Mouse (Mus musculus) liver, embryonic 13.5 days (tissue): ENCODE results near the gene Grk5. TPM values are rescaled to one million over a fixed set of nuclear protein-coding genes. Genes with fewer than 3 reads are reported as not detected.
A peak's percentile ranks its signal among the peaks of the same experiment; 100 is the strongest.

ENCODE experiments used
- ATAC-seq: fragments of 200-750 bp; cut with Nextera tagmentation; 2 replicates; pipeline ENCODE4 v1.8.0; 2017; ENCODE audit warnings: low read depth, mild to moderate bottlenecking, moderate number of reproducible peaks, moderate library complexity
- DNase-seq: peaks from one replicate; pipeline ENCODE4 v3.0.0; 2022
- H3K27ac ChIP-seq: fragments of 300-500 bp; sonication (generic); 2 replicates; pipeline ENCODE4 v1.5.1; 2015; ENCODE audit warnings: moderate library complexity, mild to moderate bottlenecking, inconsistent platforms
- H3K27me3 ChIP-seq: fragments of 300-500 bp; sonication (generic); 2 replicates; pipeline ENCODE4 v1.6.1; 2015; ENCODE audit warnings: mild to moderate bottlenecking, inconsistent platforms
- H3K36me3 ChIP-seq: fragments of 300-500 bp; sonication (generic); 2 replicates; pipeline ENCODE4 v1.6.1; 2015; ENCODE audit warnings: mild to moderate bottlenecking, inconsistent platforms
- H3K4me1 ChIP-seq: fragments of 300-500 bp; sonication (generic); replicated peaks from 2 replicates; pipeline ENCODE4 v1.6.1; 2015; ENCODE audit warnings: inconsistent platforms
- H3K4me2 ChIP-seq: fragments of 300-500 bp; sonication (generic); 2 replicates; pipeline ENCODE4 v1.6.1; 2015; ENCODE audit warnings: inconsistent platforms, mild to moderate bottlenecking, moderate library complexity
- H3K4me3 ChIP-seq: fragments of 300-500 bp; sonication (generic); replicated peaks from 2 replicates; pipeline ENCODE4 v1.5.1; 2015; ENCODE audit warnings: mild to moderate bottlenecking, inconsistent platforms
- H3K9ac ChIP-seq: fragments of 300-500 bp; sonication (generic); 2 replicates; pipeline ENCODE4 v1.6.1; 2015; ENCODE audit warnings: mild to moderate bottlenecking, inconsistent platforms
- H3K9me3 ChIP-seq: fragments of 300-500 bp; sonication (generic); replicated peaks from 2 replicates; pipeline ENCODE4 v1.6.1; 2016; ENCODE audit warnings: inconsistent platforms
- WGBS: fragments of 180-500 bp; shearing (Covaris S2); methylation state at CpG from one replicate; pipeline ENCODE4 v1.1.7; 2015; ENCODE audit not compliant: insufficient replicate concordance; 5-methylcytosine and 5-hydroxymethylcytosine counted together
- polyA plus RNA-seq: library from polyadenylated mRNA; unstranded; fragments of >200 nt; fragmentation: Nextera tagmentation; extraction: Ambion mirVana; gene quantifications from 2 replicates; pipeline ENCODE4 v1.2.1, GENCODE M21; 2015

Grk5 gene
- polyA plus RNA-seq, 1 experiment from 2014 or later = 0.47 TPM

DNA sequence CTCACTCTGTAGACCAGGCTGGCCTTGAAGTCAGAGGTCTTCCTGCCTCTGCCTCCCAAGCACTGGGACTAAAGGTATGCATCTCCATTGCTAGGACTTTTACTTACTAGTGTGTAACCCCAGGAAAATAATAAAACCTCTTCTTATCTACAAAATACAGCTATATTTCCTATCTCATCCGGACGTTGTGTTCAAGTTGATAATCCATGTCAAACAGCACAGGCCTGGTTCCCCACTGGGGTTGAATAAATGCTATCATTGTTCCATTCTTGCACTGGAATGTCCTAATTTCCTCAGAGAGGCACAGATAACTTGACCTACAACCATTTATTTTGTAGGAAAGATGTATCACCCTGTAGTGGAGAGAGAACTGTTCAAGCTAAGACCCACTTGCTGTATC is 1.9 kb upstream of the Grk5 start:
- Histone ChIP-seq H3K27me3 (peaks cover 8% of the 10 kb centered on the region; the same call in 1 of the 2 replicates), H3K27ac (peak overlapping the region; percentile 96), H3K4me2 (peak overlapping the region; percentile 2), H3K4me3 (no peak overlapping the region), H3K36me3 (no peaks in the 10 kb centered on the region), H3K4me1 (peaks cover 52% of the 10 kb centered on the region), H3K9me3 (no peaks in the 10 kb centered on the region), H3K9ac (0 out of 2 replicates have a peak overlapping the region, but pooled peaks have one; percentile 2)
- peak; percentile 37 for DNase-seq
- ATAC-seq = peak; percentile 15
- WGBS = 25% methylated on average over 2 of the region's 2 CpGs

DNA sequence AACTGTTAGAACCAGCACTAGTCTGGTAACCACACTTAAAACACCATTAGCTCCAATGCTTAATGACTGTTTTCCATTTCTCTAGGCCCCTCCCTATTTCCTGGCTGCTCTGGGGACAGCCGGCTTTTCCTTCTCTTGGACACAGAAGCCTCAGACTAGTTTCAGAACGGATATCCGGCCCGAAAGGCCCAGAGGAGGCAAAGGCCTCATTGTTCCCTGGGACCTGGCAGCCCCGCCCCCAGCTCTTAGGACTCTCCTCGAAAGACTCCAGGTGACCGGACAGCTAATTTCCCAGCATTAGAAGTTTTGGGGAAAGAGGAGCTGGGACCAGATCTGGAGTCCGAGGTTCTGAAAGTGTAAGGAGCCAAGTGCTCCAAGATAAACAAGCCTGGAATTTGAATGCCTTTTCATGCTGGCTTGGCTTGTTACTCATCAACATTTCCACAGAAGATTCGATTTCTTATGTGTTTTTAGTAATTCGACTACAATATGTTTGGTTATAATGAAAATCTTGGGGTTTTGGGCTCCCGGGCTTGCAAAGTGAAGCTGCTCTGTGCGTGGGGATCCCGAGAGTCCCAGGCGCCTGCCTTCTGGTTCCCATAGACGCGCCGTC is 342 bp upstream of the Grk5 start:
- H3K4me2 ChIP-seq = peak overlapping the region; percentile 99
- H3K4me3 ChIP-seq = peak overlapping the region; percentile 89
- H3K4me1 ChIP-seq = peaks cover 52% of the 10 kb centered on the region
- H3K9me3 ChIP-seq = no peaks in the 10 kb centered on the region
- H3K27me3 ChIP-seq = peaks cover 8% of the 10 kb centered on the region; the same call in 1 of the 2 replicates
- ATAC-seq (peak; percentile 9), DNase-seq (peak; percentile 40)
- peak overlapping the region; percentile 96 for H3K27ac ChIP-seq
- peak overlapping the region; percentile 99 for H3K9ac ChIP-seq
- no peaks in the 10 kb centered on the region for H3K36me3 ChIP-seq
- 5% methylated on average over 17 of the region's 17 CpGs for WGBS

GRCm38 (mm10) chr19:60890391-60891122 is 1.0 kb downstream of the Grk5 start:
- peak overlapping the region; percentile 70 for H3K27ac ChIP-seq
- peaks cover 8% of the 10 kb centered on the region; the same call in 1 of the 2 replicates for H3K27me3 ChIP-seq
- peak overlapping the region; percentile 99 for H3K4me2 ChIP-seq
- WGBS = under 1% methylated on average over 41 of the region's 41 CpGs
- no peaks in the 10 kb centered on the region for H3K36me3 ChIP-seq
- ATAC-seq = peak; percentile 27
- DNase-seq = peak; percentile 29
- peak overlapping the region; percentile 99 for H3K9ac ChIP-seq
- H3K4me3 ChIP-seq = peak overlapping the region; percentile 89
- H3K9me3 ChIP-seq = no peaks in the 10 kb centered on the region
- H3K4me1 ChIP-seq = peaks cover 51% of the 10 kb centered on the region

- Histone ChIP-seq H3K27me3 (peaks cover 8% of the 10 kb centered on the region; the same call in 1 of the 2 replicates), H3K4me1 (peaks cover 51% of the 10 kb centered on the region), H3K9me3 (no peaks in the 10 kb centered on the region), H3K36me3 (no peaks in the 10 kb centered on the region), H3K4me3 (peak overlapping the region; percentile 89), H3K9ac (peak overlapping the region; percentile 29; the same call in 1 of the 2 replicates), H3K4me2 (peak overlapping the region; percentile 99), H3K27ac (no peak overlapping the region)
- DNase-seq = no peak
- ATAC-seq = no peak
- WGBS = 16% methylated on average over 4 of the region's 5 CpGs
Observed at GRCm38 (mm10) chr19:60891123-60891470, 1.5 kb downstream of the Grk5 start.

DNA sequence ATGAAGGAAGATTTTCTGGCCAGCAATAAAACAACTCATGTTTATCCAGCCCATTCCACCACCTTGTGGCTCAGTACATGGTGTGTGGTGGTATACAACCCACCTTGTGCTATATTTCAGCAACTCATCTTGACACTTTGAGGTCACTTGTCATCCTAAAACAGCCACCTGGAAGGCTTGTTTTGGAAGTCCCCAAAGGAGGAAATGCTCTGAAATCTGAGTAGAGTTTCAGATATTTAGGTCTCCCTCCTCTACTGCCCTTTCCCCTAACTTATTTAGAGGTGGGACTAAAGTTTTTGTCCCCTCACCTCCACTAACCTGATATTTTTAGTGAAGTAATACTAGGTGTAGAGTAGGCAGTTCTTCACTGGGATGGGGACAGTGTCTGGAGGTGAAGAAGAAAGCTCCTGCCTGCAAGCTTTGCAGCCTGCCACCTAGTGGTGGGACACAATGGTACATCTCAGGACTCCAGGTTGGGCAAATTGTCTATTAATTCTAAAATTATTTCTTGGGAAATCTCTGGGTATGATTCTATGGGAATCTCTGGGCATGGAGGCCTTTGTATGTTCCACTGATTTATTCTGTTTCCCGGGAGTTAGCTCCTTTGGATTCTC is 2.5 kb downstream of the Grk5 start:
- Histone ChIP-seq H3K9ac (no peak overlapping the region), H3K4me3 (peak overlapping the region; percentile 89), H3K36me3 (no peaks in the 10 kb centered on the region), H3K9me3 (no peaks in the 10 kb centered on the region), H3K27ac (no peak overlapping the region), H3K4me2 (peak overlapping the region; percentile 99), H3K27me3 (peaks cover 8% of the 10 kb centered on the region; the same call in 1 of the 2 replicates), H3K4me1 (peaks cover 44% of the 10 kb centered on the region)
- DNase-seq = peak; percentile 60
- no peak for ATAC-seq
- WGBS = 15% methylated on average over 1 of the region's 1 CpGs

- Histone ChIP-seq H3K9me3 (no peaks in the 10 kb centered on the region), H3K36me3 (no peaks in the 10 kb centered on the region), H3K9ac (no peak overlapping the region), H3K4me1 (peaks cover 18% of the 10 kb centered on the region), H3K27ac (no peak overlapping the region), H3K4me3 (no peak overlapping the region), H3K4me2 (no peak overlapping the region), H3K27me3 (peaks cover 8% of the 10 kb centered on the region; the same call in 1 of the 2 replicates)
- DNase-seq = no peak
- WGBS = 36% methylated on average over 3 of the region's 3 CpGs
- ATAC-seq = no peak
Observed at GRCm38 (mm10) chr19:60895251-60895880, 5.8 kb downstream of the Grk5 start.

- H3K4me2 ChIP-seq = no peak overlapping the region
- 0 out of 2 replicates have a peak, but pooled peaks cover 4% of the 10 kb centered on the region for H3K4me1 ChIP-seq
- no peaks in the 10 kb centered on the region for H3K9me3 ChIP-seq
- no peaks in the 10 kb centered on the region for H3K36me3 ChIP-seq
- ATAC-seq = no peak
- DNase-seq = no peak
- no peaks in the 10 kb centered on the region for H3K27me3 ChIP-seq
- H3K4me3 ChIP-seq = no peak overlapping the region
- no peak overlapping the region for H3K27ac ChIP-seq
- 52% methylated on average over 1 of the region's 1 CpGs for WGBS
- H3K9ac ChIP-seq = no peak overlapping the region
Observed at GRCm38 (mm10) chr19:60903139-60903538, 13.6 kb downstream of the Grk5 start.

DNA sequence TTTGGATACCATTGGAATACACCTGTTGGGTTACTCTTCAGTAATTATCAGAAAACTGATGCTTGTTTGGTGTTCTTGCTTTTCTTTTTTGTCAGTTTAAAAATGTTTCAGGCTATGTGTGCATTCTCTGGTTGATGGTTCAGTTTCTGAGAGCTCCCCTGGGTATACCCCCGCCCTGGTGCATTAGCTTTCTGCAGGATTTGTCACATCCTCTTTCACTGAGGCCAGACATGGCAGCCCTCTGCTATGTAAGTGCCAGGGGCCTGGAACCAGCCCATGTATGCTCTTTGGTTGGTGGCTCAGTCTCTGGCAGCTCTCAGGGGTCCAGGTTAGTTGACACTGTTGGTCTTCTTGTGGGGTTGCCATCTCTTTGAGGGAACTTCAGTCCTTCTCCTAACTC is 14.4 kb downstream of the Grk5 start:
- Histone ChIP-seq H3K4me1 (0 out of 2 replicates have a peak, but pooled peaks cover 4% of the 10 kb centered on the region), H3K4me3 (no peak overlapping the region), H3K4me2 (no peak overlapping the region), H3K36me3 (no peaks in the 10 kb centered on the region), H3K27ac (no peak overlapping the region), H3K9me3 (no peaks in the 10 kb centered on the region), H3K9ac (no peak overlapping the region), H3K27me3 (no peaks in the 10 kb centered on the region)
- no peak for DNase-seq
- ATAC-seq = no peak
- WGBS = 54% methylated on average over 1 of the region's 1 CpGs

DNA sequence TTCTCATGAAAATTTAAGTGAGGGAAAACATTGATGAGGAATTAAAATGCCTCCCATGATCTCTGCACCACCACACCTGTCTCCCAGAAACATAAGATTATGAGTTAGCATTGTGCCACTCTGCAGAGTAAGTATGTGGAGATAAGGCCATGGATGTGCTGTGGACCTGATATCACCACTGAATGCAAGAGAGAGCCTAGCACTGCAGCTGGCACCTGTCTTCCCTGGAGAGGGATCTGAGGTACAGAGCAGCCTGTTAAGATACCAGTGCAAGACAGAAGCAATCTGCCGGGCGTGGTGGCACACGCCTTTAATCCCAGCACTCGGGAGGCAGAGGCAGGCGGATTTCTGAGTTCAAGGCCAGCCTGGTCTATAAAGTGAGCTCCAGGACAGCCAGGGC is 15.9 kb downstream of the Grk5 start:
- Histone ChIP-seq H3K27ac (no peak overlapping the region), H3K27me3 (no peaks in the 10 kb centered on the region), H3K9me3 (no peaks in the 10 kb centered on the region), H3K4me3 (no peak overlapping the region), H3K4me2 (no peak overlapping the region), H3K9ac (no peak overlapping the region), H3K4me1 (0 out of 2 replicates have a peak, but pooled peaks cover 4% of the 10 kb centered on the region), H3K36me3 (no peaks in the 10 kb centered on the region)
- no peak for DNase-seq
- ATAC-seq = peak; percentile 29; the same call in 1 of the 2 replicates
- WGBS = 70% methylated on average over 5 of the region's 5 CpGs

DNA sequence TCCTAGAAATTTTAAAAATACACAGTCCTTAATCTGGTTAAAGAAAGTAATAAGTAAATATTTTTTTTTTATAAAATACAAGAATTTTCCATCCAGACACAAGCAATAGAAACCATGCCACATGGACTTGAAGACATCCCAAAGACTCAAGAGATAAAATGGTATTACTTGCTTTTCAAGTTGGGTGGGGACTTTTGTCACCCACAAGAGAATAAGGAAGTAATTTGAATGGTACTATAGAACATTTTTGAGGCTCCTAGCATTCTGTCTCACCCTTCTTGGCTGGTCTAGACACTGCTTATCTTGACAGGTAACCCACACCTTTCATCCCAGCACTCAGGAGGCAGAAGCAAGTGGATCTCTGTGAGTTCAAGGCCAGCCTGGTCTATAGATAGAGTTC is 20.8 kb downstream of the Grk5 start:
- H3K4me3 ChIP-seq = no peak overlapping the region
- H3K4me1 ChIP-seq = peaks cover 5% of the 10 kb centered on the region
- H3K9me3 ChIP-seq = no peaks in the 10 kb centered on the region
- no peaks in the 10 kb centered on the region for H3K36me3 ChIP-seq
- no peak for ATAC-seq
- no peak overlapping the region for H3K27ac ChIP-seq
- no peak overlapping the region for H3K4me2 ChIP-seq
- no peak for DNase-seq
- H3K9ac ChIP-seq = no peak overlapping the region
- no peaks in the 10 kb centered on the region for H3K27me3 ChIP-seq

GRCm38 (mm10) chr19:60911653-60912052 is 22.1 kb downstream of the Grk5 start:
- Histone ChIP-seq H3K4me1 (peaks cover 11% of the 10 kb centered on the region), H3K4me2 (no peak overlapping the region), H3K36me3 (no peaks in the 10 kb centered on the region), H3K27ac (no peak overlapping the region), H3K27me3 (no peaks in the 10 kb centered on the region), H3K4me3 (no peak overlapping the region), H3K9me3 (no peaks in the 10 kb centered on the region), H3K9ac (no peak overlapping the region)
- ATAC-seq = no peak
- no peak for DNase-seq
- 54% methylated on average over 2 of the region's 2 CpGs for WGBS
